Mouse (Mus musculus) ES-Bruce4 (cell line): ENCODE results near the gene Slc37a1.
"Not testable (repeated sequence)": the region's sequence is repeated elsewhere in the genome, so short reads cannot be mapped to it uniquely, and the experiment has no call there.

ENCODE experiments used
- CTCF ChIP-seq: IDR thresholded peaks from one replicate; pipeline ENCODE4 v1.8.1; 2011; ENCODE audit warnings: low read depth, low read length
- EP300 ChIP-seq: IDR thresholded peaks from 2 replicates; pipeline ENCODE4 v1.6.1; 2011; ENCODE audit warnings: low read depth, low read length; ENCODE audit not compliant: insufficient read depth
- POLR2A ChIP-seq: IDR thresholded peaks from one replicate; pipeline ENCODE4 v1.8.1; 2011; ENCODE audit warnings: low read length; ENCODE audit not compliant: insufficient read depth

GRCm38 (mm10) chr17:31270736-31271135, 15.9 kb upstream of the Slc37a1 start:
- not testable (repeated sequence) for TF ChIP-seq EP300, CTCF, POLR2A
